Mouse (Mus musculus): ENCODE data around the gene Mkrn1.
"Not testable (repeated sequence)": the region's sequence is repeated elsewhere in the genome, so short reads cannot be mapped to it uniquely, and the experiment has no call there.

The Mkrn1 gene

GRCm38 (mm10) chr6:39419851-39420721, at the start of gene Mkrn1:
TSS of gene Mkrn1 (minus strand) at chr6:39420462.
- DNase-seq (ENCODE audit: low read depth, low spot score), result peak; percentile 85

GRCm38 (mm10) chr6:39469427-39469826, 49.2 kb upstream of the Mkrn1 start:
- no peak for DNase-seq (ENCODE audit: low read depth, low spot score)

- DNase-seq (ENCODE audit: low read depth, low spot score), result peak; percentile 91
These were observed 42.6 kb upstream of the Mkrn1 start for GRCm38 (mm10) chr6:39462621-39463538.

- no peak for DNase-seq (ENCODE audit: low read depth, low spot score)
These were observed 39.8 kb upstream of the Mkrn1 start for GRCm38 (mm10) chr6:39460040-39460439.

GRCm38 (mm10) chr6:39455339-39456160, 35.3 kb upstream of the Mkrn1 start:
- no peak for DNase-seq (ENCODE audit: low read depth, low spot score)

- no peak for DNase-seq (ENCODE audit: low read depth, low spot score)
These were observed 34.4 kb upstream of the Mkrn1 start for GRCm38 (mm10) chr6:39454616-39455015.

GRCm38 (mm10) chr6:39453564-39453963, 33.3 kb upstream of the Mkrn1 start:
- no peak for DNase-seq (ENCODE audit: low read depth, low spot score)

- no peak for DNase-seq (ENCODE audit: low read depth, low spot score)
These were observed 30.8 kb upstream of the Mkrn1 start for GRCm38 (mm10) chr6:39451033-39451432.

- DNase-seq (ENCODE audit: low read depth, low spot score), result no peak
These were observed 30.3 kb upstream of the Mkrn1 start for GRCm38 (mm10) chr6:39450580-39450979.

GRCm38 (mm10) chr6:39447429-39448185, 27.3 kb upstream of the Mkrn1 start:
- DNase-seq (ENCODE audit: low read depth, low spot score), result peak; percentile 94

GRCm38 (mm10) chr6:39445801-39446572, 25.7 kb upstream of the Mkrn1 start:
- no peak for DNase-seq (ENCODE audit: low read depth, low spot score)

- no peak for DNase-seq (ENCODE audit: low read depth, low spot score)
These were observed 22.6 kb upstream of the Mkrn1 start for GRCm38 (mm10) chr6:39442786-39443287.

- DNase-seq (ENCODE audit: low read depth, low spot score), result no peak
These were observed 19.9 kb upstream of the Mkrn1 start for GRCm38 (mm10) chr6:39440207-39440606.

GRCm38 (mm10) chr6:39437519-39437918, 17.3 kb upstream of the Mkrn1 start:
- not testable (repeated sequence) for DNase-seq (ENCODE audit: low read depth, low spot score)

GRCm38 (mm10) chr6:39435875-39436274, 15.6 kb upstream of the Mkrn1 start:
- DNase-seq (ENCODE audit: low read depth, low spot score), result no peak

- no peak for DNase-seq (ENCODE audit: low read depth, low spot score)
These were observed 14.7 kb upstream of the Mkrn1 start for GRCm38 (mm10) chr6:39434886-39435492.

- no peak for DNase-seq (ENCODE audit: low read depth, low spot score)
These were observed 14.0 kb upstream of the Mkrn1 start for GRCm38 (mm10) chr6:39434111-39434885.

GRCm38 (mm10) chr6:39433701-39434100, 13.4 kb upstream of the Mkrn1 start:
- DNase-seq (ENCODE audit: low read depth, low spot score), result no peak

- no peak for DNase-seq (ENCODE audit: low read depth, low spot score)
These were observed 12.9 kb upstream of the Mkrn1 start for GRCm38 (mm10) chr6:39433174-39433573.

Data from 3T3-L1 (cell line).